Mouse (Mus musculus) myocyte (in vitro differentiated cells): Measurements from ENCODE around the gene Slc12a3. TPM values are rescaled to one million over a fixed set of nuclear protein-coding genes. Genes with fewer than 3 reads are reported as not detected.

Experiments used
- H3K27me3 ChIP-seq: one replicate; pipeline ENCODE4 v1.6.1; 2011; ENCODE audit not compliant: control insufficient read depth, insufficient read depth, insufficient read length
- H3K36me3 ChIP-seq: one replicate; pipeline ENCODE4 v1.6.1; 2011; ENCODE audit not compliant: control insufficient read depth, insufficient read depth
- H3K4me2 ChIP-seq: one replicate; pipeline ENCODE4 v1.6.1; 2011; ENCODE audit warnings: low read depth, control low read depth
- H3K4me3 ChIP-seq: one replicate; pipeline ENCODE4 v1.5.1; 2011; ENCODE audit warnings: mild to moderate bottlenecking, control low read depth, moderate library complexity
- H3K79me2 ChIP-seq: one replicate; pipeline ENCODE4 v1.6.1; 2011; ENCODE audit not compliant: control insufficient read depth, insufficient read depth
- H3ac ChIP-seq: one replicate; pipeline ENCODE4 v1.6.1; 2011; ENCODE audit not compliant: control insufficient read depth, insufficient read length
- CEBPB ChIP-seq: IDR thresholded peaks from 2 replicates; pipeline ENCODE4 v1.6.1; 2011; ENCODE audit warnings: mild to moderate bottlenecking, moderate library complexity; ENCODE audit not compliant: poor library complexity, insufficient read depth, severe bottlenecking
- E2F4 ChIP-seq: IDR thresholded peaks from one replicate; pipeline ENCODE4 v1.6.1; 2011; ENCODE audit warnings: mild to moderate bottlenecking, control low read depth, moderate library complexity; ENCODE audit not compliant: insufficient read depth
- MAX ChIP-seq: IDR thresholded peaks from one replicate; pipeline ENCODE4 v1.6.1; 2011; ENCODE audit warnings: low read depth, mild to moderate bottlenecking, control low read depth
- MYOD1 ChIP-seq, 3 experiments: IDR thresholded peaks; one replicate each; pipeline ENCODE4 v1.6.1; 2011; ENCODE audit warnings: control low read depth in 2 of 3, low read depth in 2 of 3, mild to moderate bottlenecking in 2 of 3, moderate library complexity in 1 of 3; ENCODE audit not compliant: insufficient read length in 2 of 3, control insufficient read depth in 1 of 3
- MYOG ChIP-seq, 3 experiments: IDR thresholded peaks; one replicate each; pipeline ENCODE4 v1.6.1; 2011; ENCODE audit warnings: control low read depth in 2 of 3, low read depth in 2 of 3, mild to moderate bottlenecking in 2 of 3; ENCODE audit not compliant: insufficient read length in 2 of 3, control insufficient read depth in 1 of 3, insufficient read depth in 1 of 3
- POLR2A ChIP-seq: IDR thresholded peaks from one replicate; pipeline ENCODE4 v1.6.1; 2011; ENCODE audit warnings: low read depth, mild to moderate bottlenecking, control low read depth, moderate library complexity; ENCODE audit not compliant: insufficient read length
- POLR2AphosphoS2 ChIP-seq: IDR thresholded peaks from one replicate; pipeline ENCODE4 v1.6.1; 2011; ENCODE audit warnings: low read depth, control low read depth; ENCODE audit not compliant: insufficient read length
- REST ChIP-seq: IDR thresholded peaks from one replicate; pipeline ENCODE4 v1.6.1; 2011; ENCODE audit warnings: mild to moderate bottlenecking, control low read depth, moderate library complexity; ENCODE audit not compliant: insufficient read depth, insufficient read length
- SRF ChIP-seq: IDR thresholded peaks from one replicate; pipeline ENCODE4 v1.6.1; 2011; ENCODE audit warnings: low read depth; ENCODE audit not compliant: control insufficient read depth, insufficient read length
- TCF12 ChIP-seq: IDR thresholded peaks from one replicate; pipeline ENCODE4 v1.6.1; 2011; ENCODE audit warnings: mild to moderate bottlenecking, control low read depth; ENCODE audit not compliant: poor library complexity, insufficient read depth, severe bottlenecking
- TCF3 ChIP-seq: IDR thresholded peaks from one replicate; pipeline ENCODE4 v1.6.1; 2011; ENCODE audit warnings: low read depth, control low read depth; ENCODE audit not compliant: insufficient read length
- USF1 ChIP-seq: IDR thresholded peaks from one replicate; pipeline ENCODE4 v1.6.1; 2011; ENCODE audit warnings: low read depth, mild to moderate bottlenecking, control low read depth, moderate library complexity
- polyA plus RNA-seq: library from polyadenylated mRNA; unstranded; fragments of >200 nt; fragmentation: generic; extraction: Trizol; gene quantifications from one replicate; pipeline ENCODE4 v1.2.1, GENCODE M21; 2012; ENCODE audit warnings: missing spikeins

Slc12a3 gene
- polyA plus RNA-seq, 1 experiment = 0.04 TPM

DNA sequence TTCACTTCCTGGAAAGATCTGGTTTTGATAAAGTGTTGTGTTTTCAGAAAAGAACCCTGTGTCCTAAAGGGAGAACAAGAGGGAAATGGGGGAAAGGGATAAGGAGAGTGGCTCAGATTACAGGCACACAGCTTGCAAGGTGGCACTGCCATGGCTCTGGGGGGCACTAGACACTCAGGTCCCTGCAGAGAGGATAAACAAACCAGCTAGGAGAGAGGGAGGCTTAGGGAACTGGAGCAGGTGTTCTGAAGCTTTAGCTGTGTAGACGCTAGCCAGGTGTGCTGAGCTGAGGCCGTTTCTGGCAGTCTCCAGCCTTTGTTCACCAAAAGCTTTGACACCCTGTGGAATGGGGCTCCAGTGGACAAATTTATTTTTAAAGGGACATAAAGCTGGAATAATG, 14.9 kb upstream of the Slc12a3 start:
- H3K4me2 ChIP-seq = no peak overlapping the region
- TF ChIP-seq POLR2AphosphoS2 = no peak
- no peak for TF ChIP-seq TCF12
- H3ac ChIP-seq = no peak overlapping the region
- no peaks in the 10 kb centered on the region for H3K27me3 ChIP-seq
- no peak overlapping the region for H3K4me3 ChIP-seq
- H3K36me3 ChIP-seq = peaks cover 17% of the 10 kb centered on the region
- no peaks in the 10 kb centered on the region for H3K79me2 ChIP-seq

DNA sequence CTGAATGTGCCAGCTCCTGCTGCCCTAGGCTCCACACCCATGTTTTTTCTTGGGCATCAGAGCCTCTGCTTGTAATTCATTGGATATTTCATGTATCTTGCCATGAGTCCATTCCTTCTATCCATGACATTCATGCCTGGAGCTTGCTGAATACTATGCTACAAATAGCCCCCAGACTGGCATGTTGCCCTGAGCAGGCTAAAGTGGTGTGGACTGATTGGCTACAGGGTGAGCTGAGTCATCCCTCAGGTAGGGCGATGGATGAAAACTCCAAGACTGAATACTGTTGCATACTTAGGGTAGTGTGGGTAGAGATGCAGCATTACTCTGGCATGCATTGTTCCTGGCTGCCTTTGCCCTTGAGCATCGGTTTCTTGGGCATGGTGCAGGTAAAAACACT, 11.8 kb upstream of the Slc12a3 start:
- Histone ChIP-seq H3K4me2 (no peak overlapping the region), H3K79me2 (no peaks in the 10 kb centered on the region), H3K36me3 (peaks cover 11% of the 10 kb centered on the region), H3K4me3 (no peak overlapping the region), H3K27me3 (no peaks in the 10 kb centered on the region), H3ac (no peak overlapping the region)
- TF ChIP-seq TCF3 (no peak), USF1 (no peak), E2F4 (no peak), POLR2AphosphoS2 (no peak), POLR2A (no peak)

DNA sequence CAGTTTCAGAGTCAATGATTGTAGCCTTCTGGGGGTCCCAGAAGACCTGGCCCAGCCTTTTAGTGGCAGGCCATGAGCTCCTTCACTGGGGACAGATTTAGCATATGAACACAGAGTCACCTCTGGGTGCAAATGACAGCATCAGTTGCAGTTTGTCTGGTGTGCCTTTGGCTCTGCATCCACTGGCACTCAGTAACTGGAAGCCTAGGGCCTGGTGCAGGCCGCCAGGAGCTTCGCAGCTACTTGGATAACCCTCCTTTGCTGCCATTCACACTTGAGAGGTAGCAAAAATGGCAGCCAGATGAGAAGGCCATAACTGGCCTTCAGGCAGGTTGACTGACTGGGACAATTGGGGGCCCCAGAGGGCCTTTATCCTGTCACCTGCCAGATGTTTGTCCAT, 11.3 kb upstream of the Slc12a3 start:
- Histone ChIP-seq H3K4me3 (no peak overlapping the region), H3K79me2 (no peaks in the 10 kb centered on the region), H3ac (no peak overlapping the region), H3K36me3 (peaks cover 11% of the 10 kb centered on the region), H3K4me2 (no peak overlapping the region), H3K27me3 (no peaks in the 10 kb centered on the region)
- TF ChIP-seq POLR2A = no peak
- TF ChIP-seq USF1 = no peak
- no peak for TF ChIP-seq MYOG (IDR thresholded peaks at IDR 0.05; ENCODE audit: control insufficient read depth in 1 of 3, insufficient read depth in 1 of 3, insufficient read length in 2 of 3, low read depth in 2 of 3)
- no peak for TF ChIP-seq SRF

DNA sequence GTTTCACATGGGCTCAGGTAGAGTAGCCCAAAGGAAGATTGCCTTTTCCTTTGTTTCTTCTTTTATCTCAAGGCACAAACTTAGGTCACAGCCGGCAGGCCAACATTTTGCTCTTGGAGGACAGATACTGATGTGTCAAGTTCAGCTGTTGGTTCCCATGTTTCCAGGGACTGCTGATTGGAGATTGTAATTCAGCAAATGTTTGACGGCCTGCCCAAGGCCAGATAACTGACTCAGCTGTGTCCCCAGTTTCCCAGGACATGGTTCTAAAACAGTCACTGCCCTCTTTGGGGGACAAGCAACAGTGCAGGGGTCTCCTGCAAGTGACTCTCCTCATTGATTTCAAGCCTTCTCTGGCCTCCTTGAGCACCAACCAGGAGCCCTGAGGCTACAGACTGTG, 9.0 kb upstream of the Slc12a3 start:
- no peak for TF ChIP-seq SRF
- TF ChIP-seq POLR2A = no peak
- TF ChIP-seq E2F4 = no peak
- TF ChIP-seq POLR2AphosphoS2 = no peak
- no peak for TF ChIP-seq MAX
- TF ChIP-seq TCF3 = no peak
- no peak for TF ChIP-seq USF1
- no peak for TF ChIP-seq MYOD1 (IDR thresholded peaks at IDR 0.05; ENCODE audit: control insufficient read depth in 1 of 3, insufficient read length in 2 of 3, low read depth in 2 of 3)
- TF ChIP-seq TCF12 = no peak
- TF ChIP-seq MYOG (IDR thresholded peaks at IDR 0.05; ENCODE audit: control insufficient read depth in 1 of 3, insufficient read depth in 1 of 3, insufficient read length in 2 of 3, low read depth in 2 of 3) = no peak
- TF ChIP-seq CEBPB = no peak
- Histone ChIP-seq H3ac (no peak overlapping the region), H3K79me2 (no peaks in the 10 kb centered on the region), H3K36me3 (no peaks in the 10 kb centered on the region), H3K4me3 (no peak overlapping the region), H3K27me3 (no peaks in the 10 kb centered on the region), H3K4me2 (no peak overlapping the region)

DNA sequence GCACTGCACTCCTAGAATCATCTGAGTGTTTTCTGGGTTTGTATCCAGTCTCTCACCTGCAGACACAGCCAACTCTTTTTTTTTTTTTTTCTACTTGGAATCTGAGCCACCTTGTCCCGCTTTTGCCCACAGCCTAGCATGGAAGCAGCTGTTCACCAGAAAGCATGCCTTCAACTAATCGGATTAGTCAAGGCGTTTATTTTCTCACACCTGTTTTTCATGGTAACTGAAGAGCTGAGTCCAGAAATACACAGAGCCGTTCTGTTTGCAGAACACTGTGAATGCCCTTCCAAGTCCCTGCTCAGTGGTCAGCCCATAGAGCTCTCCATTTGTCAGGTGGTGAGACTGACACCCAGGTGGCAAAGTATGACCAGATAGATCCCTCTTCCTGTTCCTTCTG, 6.9 kb upstream of the Slc12a3 start:
- TF ChIP-seq TCF12 = peak; percentile 46
- peak in 2 of 3 experiments; percentile 34 to 67 for TF ChIP-seq MYOG (IDR thresholded peaks at IDR 0.05; ENCODE audit: control insufficient read depth in 1 of 3, insufficient read depth in 1 of 3, insufficient read length in 2 of 3, low read depth in 2 of 3)
- TF ChIP-seq TCF3 = no peak
- peak; percentile 38 to 56 (median 52) for TF ChIP-seq MYOD1 (IDR thresholded peaks at IDR 0.05; ENCODE audit: control insufficient read depth in 1 of 3, insufficient read length in 2 of 3, low read depth in 2 of 3)
- TF ChIP-seq REST = no peak
- no peak overlapping the region for H3K4me3 ChIP-seq
- H3ac ChIP-seq = no peak overlapping the region
- no peaks in the 10 kb centered on the region for H3K79me2 ChIP-seq
- H3K4me2 ChIP-seq = no peak overlapping the region
- no peaks in the 10 kb centered on the region for H3K36me3 ChIP-seq
- H3K27me3 ChIP-seq = no peaks in the 10 kb centered on the region

DNA sequence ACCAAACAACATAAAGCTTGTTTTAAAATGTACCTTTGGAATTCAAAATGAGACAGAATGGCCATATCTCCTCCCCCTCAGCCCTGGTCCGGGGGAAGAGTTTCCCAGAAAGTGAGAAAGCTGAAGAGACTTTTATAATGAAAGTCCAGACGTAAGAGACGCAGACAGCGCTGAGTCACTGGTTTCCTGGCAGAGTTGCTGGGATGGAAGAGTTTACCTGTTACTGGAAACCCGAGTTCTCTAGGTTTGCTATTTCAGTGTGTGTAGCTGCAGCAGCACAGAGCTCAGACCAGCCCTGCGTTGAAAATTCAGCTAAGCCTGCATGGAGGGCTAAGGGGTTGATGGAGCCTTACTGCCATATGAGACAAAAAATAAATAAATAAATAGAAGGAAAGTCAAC, 6.0 kb upstream of the Slc12a3 start:
- Histone ChIP-seq H3K79me2 (no peaks in the 10 kb centered on the region), H3ac (no peak overlapping the region), H3K36me3 (no peaks in the 10 kb centered on the region), H3K4me3 (no peak overlapping the region), H3K27me3 (no peaks in the 10 kb centered on the region), H3K4me2 (no peak overlapping the region)
- no peak for TF ChIP-seq MYOG (IDR thresholded peaks at IDR 0.05; ENCODE audit: control insufficient read depth in 1 of 3, insufficient read depth in 1 of 3, insufficient read length in 2 of 3, low read depth in 2 of 3)
- TF ChIP-seq CEBPB = no peak
- TF ChIP-seq SRF = no peak
- no peak for TF ChIP-seq REST
- no peak for TF ChIP-seq E2F4
- no peak for TF ChIP-seq TCF3
- TF ChIP-seq POLR2AphosphoS2 = no peak
- no peak for TF ChIP-seq MYOD1 (IDR thresholded peaks at IDR 0.05; ENCODE audit: control insufficient read depth in 1 of 3, insufficient read length in 2 of 3, low read depth in 2 of 3)
- TF ChIP-seq POLR2A = no peak
- no peak for TF ChIP-seq TCF12
